In genomic region chr9:44804678-44805077, GRCm38 (mm10) we compare ENCODE assay signal across 11 mouse cellular contexts. TPM values are rescaled to one million over a fixed set of nuclear protein-coding genes. Genes with fewer than 3 reads are reported as not detected.
"Had no signal": no experiment of that assay in that cellular context is flagged by ENCODE, and none has a peak within 500 bp of the region (broad histone marks: within the 10 kb centered on the region; RNA-seq: fewer than 3 reads in every experiment).

No protein-coding gene starts in this region.

- H3K9ac ChIP-seq: limb, embryonic 13.5 days; liver, embryonic 12.5 days; midbrain, embryonic 12.5 days had no signal

- H3K27ac ChIP-seq: limb, embryonic 13.5 days; liver, embryonic 12.5 days; midbrain, embryonic 12.5 days had no signal

- H3K4me2 ChIP-seq: limb, embryonic 13.5 days; liver, embryonic 12.5 days; midbrain, embryonic 12.5 days had no signal

- ATAC-seq: hindbrain, embryonic 16.5 days; inflammation-experienced regulatory T-cells, adult 6 months; intestine, postnatal 0 days; liver, embryonic 12.5 days; midbrain, embryonic 16.5 days had no signal

- DNase-seq: right cerebral cortex, adult 18-20 months; right cerebral cortex, postnatal 25 days; thymus, postnatal 36 days had no signal

- H3K4me3 ChIP-seq: limb, embryonic 13.5 days; liver, embryonic 12.5 days; midbrain, embryonic 12.5 days had no signal

- H3K9me3 ChIP-seq: limb, embryonic 13.5 days; liver, embryonic 12.5 days; midbrain, embryonic 12.5 days had no signal

RNA-seq across cellular contexts. Expression of gene Ttc36, which starts 1.8 kb away (rescaled TPM):
- total RNA-seq: megakaryocyte-erythroid progenitor cell, adult 5-6 weeks had no signal
- polyA plus RNA-seq: hindbrain, embryonic 16.5 days; inflammation-experienced regulatory T-cells, adult 6 months; limb, embryonic 13.5 days; midbrain, embryonic 12.5 days; midbrain, embryonic 16.5 days had no signal
